Mouse (Mus musculus): Measurements from ENCODE around the gene Slc4a8.
"Not testable (repeated sequence)": the region's sequence is repeated elsewhere in the genome, so short reads cannot be mapped to it uniquely, and the experiment has no call there.

Slc4a8 gene

DNA sequence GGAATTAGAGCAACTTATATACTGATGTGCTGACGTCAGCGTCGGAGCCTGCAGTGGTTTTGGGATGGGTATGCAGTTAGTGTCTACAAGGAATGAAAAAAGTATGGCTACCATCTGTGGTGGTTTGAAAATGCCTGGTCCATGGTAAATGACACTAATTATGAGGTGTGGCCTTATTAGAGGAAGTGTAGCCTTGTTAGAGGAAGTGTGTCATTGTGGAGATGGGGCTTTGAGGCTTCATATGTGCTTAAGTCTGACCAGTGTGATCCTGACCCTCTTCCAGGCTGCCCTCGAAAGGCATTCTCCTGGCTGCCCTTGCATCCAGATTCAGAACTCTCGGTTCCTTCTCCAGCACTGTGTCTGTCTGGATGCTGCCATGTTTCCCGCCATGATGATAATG is 18.3 kb upstream of the Slc4a8 start:
- no peak for DNase-seq (ENCODE audit: low read depth, low spot score)

DNA sequence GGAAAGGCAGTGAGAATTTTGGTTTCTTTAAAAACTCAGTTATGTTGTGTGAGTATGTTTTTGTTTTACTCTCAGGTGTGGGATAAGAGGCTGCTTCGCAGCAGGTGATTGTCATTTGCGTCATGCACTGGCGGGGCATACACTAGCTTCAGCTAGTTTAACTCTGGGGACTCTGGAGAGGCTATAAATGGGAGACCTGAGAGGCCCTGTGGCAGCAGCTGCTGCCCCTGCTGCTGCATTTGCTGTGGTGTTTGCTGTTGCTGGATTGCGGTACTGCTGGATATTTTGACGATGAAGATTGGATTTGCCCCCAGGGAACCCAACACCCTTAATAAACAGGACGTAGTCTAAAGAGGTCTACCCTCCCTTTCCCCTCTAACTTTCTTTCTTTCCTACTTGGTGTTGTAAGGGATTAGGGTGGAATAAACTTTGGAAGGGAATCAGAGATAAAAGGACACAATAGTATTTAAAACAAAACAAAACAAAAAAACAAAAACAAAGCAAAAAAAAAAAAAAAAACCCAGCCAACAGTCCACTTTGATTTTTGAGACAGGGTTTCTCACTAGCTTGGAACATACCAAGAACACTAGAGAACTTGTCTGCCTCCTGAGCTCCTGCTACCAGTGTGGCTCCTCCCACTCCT is 14.9 kb upstream of the Slc4a8 start:
- no peak for DNase-seq (ENCODE audit: low read depth, low spot score)

DNA sequence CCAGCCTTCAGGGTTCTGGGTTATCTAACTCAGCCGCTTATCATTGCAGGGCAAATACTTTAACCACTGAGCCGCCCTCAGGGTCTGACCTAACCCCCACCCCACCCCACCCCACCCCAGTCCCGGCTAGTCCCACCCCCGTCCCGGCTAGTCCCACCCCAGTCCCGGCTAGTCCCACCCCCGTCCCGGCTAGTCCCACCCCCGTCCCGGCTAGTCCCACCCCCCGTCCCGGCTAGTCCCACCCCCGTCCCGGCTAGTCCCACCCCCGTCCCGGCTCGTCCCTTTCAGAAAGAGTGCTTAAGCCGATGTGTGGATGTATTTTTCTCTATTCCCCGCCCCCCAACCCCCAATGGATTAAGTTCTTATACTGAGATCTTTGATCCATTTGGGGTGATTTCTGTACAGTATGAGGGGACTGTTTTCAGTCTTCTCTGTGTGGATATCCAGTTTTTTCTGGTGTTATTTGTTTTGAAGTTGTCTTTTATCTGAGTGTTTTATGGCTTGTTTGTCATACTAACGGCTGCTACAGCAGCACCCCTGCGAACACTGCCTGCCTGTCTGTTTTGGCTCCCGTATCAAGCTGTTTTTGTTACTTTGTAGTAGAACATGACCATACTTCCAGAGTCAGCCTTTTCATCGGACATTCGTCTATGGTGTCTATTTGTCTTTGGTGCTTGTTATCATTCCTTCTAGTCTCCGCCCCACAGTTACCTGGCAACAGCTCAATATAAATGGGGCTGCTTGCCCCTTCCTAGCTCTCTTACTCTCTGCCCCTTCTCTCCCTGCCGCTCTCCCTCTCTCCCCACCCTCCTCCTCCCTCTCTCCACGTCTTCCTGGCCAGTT is 14.2 kb upstream of the Slc4a8 start:
- DNase-seq (ENCODE audit: low read depth, low spot score) = no peak

DNA sequence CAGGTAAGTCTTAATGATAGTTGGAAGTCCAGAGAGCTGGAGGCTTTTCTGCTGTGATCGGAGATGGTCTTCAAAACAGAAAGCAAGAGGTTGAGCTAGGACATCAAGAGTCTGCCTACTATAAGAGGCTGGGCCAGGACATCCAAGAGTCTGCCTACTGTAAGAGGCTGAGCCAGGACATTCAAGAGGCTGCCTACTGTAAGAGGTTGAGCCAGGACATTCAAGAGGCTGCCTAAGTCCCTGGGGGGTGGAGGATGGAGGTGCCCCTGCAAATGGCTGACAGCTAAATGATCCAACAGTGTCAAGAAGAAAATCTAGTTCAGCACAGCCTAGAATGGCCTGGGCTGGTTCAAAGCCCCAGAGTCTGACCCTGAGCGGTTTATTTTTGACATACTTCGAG is 13.0 kb upstream of the Slc4a8 start:
- DNase-seq (ENCODE audit: low read depth, low spot score) = no peak

DNA sequence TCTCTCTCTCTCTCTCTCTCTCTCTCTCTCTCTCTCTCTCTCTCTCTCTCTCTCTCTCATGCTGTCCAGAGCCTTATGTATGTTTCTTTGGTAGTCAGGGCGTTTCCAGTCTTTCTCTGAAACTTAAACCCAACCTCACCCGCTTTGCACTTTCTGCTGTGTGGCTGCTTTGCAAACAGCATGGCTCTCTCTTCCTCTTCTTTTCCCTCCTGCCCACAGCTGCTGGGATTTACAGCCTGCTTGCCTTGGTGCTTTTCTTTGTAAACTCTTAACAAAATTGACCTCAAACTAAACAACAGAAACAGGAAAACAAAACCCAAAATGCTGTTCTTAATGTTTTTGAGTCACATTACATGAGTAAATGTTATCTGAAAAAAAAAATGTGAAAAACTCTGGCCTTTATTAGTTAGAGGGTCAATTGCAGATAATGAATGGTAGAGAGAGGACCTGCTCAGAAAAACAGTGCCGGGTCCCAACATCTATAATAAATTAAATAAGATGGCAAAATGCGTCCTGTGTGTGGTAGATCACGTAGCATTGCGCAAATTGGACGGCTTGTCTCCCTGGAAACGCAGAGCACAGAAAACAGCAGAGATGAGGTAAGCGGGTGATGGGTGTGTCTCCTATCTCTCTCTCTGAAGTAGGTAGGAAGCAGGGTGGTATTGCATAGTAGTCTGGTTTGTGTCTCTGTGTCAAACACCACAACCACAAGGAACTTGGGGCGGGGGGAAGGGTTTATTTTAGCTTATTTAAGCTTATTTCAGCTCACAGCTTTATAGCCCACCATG is 11.6 kb upstream of the Slc4a8 start:
- no peak for DNase-seq (ENCODE audit: low read depth, low spot score)

DNA sequence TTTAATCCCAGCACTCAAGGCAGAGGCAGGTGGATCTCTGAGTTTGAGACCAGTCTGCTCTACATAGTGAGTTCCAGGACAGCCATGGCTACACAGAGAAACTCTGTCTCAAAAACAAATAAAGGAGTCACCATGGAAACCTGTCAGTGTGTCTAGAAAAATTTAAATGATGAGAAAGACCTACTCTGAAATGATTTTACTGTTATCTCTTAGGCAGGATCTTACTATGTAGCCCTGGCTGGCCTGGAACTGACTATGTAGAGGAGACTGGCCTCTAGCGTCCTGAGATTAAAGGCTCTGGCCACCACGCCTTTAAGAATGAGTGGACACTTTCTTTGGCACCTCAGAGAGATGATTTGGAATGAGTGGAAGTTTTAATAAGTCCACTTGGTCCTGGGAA is 9.1 kb upstream of the Slc4a8 start:
- no peak for DNase-seq (ENCODE audit: low read depth, low spot score)

DNA sequence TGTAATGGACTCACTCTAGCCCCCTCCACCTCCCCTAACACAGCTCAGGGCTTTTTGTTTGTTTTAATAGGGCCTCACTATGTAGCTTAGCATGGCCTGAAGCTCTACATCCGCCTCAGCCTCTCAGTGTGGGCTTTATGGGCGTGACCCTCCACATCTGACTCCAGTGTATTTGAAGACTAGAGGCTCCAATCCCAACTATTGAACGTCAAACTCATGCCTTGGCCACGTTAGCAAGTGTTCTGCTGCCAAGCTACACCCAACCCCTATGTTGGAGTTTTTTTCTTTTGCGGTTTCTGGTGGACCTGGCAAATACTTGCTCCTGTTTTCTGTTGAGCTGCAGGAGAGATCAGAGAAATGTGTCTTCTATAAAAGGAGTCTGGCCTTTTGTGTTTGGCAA is 8.5 kb upstream of the Slc4a8 start:
- DNase-seq (ENCODE audit: low read depth, low spot score) = no peak

DNA sequence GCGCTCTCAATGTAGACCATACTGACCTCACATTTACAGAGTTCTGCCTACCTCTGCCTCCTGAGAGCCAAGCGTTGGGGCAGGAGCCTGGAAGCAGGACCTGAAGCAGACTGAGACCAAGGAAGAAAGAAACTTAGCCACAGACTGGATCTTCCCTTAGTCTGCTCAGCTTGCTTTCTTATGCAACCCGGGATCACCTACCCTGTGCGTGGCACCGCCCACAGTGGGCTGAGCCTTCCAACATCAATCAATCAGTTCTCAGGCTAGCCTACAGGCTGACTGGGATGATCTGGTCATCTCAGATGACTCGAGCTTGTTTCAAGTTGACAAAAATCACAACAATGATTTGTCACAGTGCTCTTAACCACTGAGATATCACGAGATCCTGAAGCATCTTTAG is 7.5 kb upstream of the Slc4a8 start:
- DNase-seq (ENCODE audit: low read depth, low spot score) = no peak

DNA sequence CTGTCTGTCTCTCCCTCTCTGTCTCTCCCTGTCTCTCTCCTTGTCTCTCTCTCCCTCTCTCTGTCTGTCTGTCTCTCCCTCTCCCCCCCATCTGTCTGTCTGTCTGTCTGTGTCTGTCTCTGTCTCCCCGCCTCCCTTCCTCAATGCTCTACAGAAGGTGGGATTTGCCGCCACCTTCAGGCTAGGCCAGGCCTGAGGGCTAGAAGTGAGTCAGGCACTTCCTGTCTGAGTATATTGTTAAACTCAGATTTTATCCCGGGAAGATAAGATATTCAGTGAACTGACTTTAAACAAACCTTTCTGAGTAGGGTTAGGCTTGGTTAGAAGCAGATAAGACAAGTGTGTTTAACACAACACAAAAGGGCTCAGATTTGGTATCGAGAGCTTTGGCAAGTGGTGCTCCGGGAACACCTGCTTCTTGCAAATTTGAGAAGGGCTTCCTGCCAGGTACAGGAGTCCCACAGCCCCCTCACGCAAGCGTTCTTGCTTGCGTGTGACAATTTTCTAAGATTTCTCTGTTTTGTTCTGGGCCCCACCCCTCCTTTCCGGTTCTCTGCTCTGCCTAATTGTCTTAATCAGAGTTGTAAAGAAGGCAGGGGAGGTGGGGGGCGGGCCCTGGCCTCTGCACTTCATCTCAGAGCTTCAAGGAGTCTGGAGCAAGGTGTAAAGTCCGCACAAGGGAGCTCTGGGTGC is 6.6 kb upstream of the Slc4a8 start:
- no peak for DNase-seq (ENCODE audit: low read depth, low spot score)

DNA sequence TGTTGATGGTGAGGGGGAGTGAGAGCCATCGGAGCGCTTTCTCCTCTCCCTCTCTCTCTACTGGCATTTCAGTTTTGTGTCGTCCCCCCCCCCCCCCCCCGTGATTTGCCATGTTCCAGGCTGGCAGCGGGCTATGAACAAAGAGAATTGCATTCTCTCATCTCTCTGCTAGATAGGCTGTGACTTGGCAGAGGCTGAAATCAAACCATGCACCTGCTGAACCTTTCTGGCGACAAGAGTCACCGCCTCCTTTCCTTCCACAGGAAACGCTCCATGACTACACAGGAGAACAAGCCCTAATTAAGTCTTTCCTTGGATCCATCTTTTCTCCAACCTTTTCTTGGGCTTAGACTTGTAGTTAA is 6.1 kb upstream of the Slc4a8 start:
- no peak for DNase-seq (ENCODE audit: low read depth, low spot score)

DNA sequence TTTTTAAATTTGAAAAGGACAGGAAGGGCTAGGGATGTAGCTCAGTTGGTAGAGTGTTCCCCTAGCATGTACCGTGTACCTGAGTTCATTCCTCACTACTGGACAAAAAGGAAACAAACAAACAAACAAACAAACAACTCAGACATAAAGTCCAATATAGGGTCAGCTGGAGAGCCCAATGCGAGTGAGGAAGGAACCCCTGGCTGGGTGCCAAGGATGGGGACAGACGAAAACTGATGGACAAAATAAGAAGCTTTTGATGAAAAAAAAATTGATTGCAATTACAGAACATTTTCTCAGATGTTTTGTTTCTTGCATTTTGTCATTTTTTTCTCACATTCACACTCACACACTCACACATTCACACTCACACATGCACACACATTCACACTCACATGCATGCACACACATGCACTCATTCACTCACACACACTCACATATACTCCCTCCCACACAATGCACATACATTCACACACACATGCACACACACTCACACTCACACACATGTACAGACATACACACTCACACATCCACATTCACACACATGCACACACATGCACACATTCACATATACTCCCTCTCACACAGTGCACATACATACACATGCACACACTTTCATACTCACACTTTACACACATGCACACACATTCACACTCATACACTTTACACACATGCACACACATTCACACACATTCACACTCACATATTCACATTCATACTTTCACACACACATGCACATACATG is 5.5 kb upstream of the Slc4a8 start:
- DNase-seq (ENCODE audit: low read depth, low spot score) = no peak

DNA sequence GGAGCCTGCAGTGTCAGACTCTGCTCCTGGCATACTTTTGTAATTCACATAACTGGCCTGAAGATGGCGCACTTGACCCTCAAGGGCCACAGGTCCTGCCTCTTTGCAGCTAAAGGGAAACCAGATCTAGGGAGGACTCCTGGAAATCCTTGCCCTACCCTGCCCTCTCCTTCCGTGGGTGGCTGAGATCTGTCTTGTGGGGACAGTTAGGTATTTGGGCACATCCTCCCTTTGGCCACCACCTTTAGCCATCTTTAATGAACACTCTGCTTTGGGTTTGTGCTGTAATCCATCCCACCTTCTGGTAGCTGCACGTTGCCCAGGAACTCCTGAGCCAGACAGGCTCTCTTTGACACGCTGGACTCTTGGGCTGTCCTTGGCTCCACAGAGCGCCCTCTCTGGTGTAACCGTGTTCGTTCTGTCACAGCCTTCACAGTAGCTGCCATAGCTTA is 4.0 kb upstream of the Slc4a8 start:
- DNase-seq (ENCODE audit: low read depth, low spot score) = no peak

DNA sequence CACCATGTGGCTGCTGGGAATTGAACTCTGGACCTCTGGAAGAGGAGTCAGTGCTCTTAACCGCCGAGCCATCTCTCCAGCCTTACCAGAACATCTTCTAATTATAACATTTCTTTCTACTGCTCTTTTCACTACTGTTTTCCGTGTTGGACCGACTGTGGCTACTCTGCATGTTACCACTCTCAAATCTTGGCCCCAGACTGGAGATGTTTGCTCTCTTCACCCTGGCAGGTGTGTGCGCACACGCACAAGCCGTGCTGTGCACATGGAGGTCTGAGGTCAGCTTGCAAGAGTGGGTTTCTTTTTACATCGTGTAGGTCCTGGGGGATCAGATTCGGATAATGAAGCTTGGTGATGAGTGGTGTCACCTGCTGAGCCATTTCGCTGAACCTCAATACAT is 2.3 kb upstream of the Slc4a8 start:
- no peak for DNase-seq (ENCODE audit: low read depth, low spot score)

DNA sequence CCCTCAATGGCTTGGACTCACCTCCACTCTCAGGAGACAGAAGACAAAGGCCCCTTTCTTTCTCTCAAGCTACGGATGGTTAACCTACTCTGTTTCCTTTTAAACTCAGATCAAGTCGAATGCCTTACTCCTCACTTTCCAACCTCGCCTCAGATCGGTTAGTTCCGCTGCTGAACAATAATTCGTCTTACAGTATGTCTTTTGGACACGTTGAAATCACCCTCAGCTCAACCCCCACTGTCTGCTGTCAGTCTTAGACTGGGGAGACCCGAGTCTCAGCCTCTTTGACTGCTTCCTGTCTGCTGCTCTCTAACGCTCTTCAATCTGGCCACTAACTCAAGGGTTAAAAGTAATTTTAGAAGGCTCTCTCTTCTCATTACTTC is 520 bp upstream of the Slc4a8 start:
- DNase-seq (ENCODE audit: low read depth, low spot score) = no peak

DNA sequence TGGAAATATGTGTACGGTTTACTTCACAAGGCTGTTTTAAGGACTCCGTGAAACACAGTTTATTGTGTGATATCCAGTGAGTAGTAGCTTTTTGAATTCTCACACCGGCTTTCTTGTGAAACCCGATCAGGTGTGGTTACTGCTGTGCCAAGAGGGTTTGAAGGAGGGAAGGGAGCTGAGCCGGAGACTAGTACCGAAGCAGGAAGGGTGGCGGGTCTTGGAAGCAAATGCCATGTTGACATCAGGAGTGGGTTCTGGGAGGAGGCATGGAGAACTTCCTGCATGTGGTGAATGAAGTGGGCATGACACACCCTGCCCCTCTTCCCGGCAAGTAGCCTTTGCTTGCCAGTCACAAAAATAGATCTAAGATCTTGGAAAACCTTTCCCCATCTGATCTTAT is 1.1 kb downstream of the Slc4a8 start:
- no peak for DNase-seq (ENCODE audit: low read depth, low spot score)

DNA sequence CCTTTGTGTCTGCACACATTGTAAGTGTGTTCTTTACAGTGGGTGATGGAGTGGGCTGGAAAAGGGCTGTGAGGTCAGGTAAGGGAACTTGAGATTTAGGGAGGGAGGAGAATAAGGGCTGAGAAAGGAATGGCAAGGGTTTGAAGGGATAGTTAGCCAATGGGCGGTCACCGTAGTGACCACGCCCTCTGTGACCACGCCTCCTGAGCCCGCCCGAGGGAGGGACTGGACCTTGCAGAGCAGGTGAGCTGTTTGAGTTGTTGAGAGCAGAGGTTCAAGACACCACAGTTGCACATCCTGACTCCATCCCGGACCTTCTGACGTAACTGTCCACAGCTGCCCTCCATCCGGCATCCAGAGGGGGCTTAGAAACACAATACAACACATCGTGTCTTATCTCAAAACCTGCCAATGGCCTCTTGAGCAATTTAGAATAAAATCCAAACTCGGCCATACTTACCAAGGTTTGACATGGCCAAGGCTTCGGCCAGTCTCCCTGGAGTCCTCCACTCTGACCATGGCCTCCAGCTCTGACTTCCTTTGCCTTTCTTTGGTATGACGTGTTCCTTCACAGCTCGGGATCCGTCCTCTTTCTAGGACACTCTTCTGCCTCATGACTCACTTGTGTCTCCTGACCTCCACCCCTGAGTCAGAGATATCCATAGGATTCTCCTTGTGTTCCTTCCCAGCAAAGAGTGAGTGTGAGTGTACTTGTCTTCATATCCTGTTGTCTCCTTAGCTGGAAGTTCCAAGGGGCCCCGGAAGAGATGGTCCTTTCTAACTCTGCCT is 2.8 kb downstream of the Slc4a8 start:
- DNase-seq (ENCODE audit: low read depth, low spot score) = no peak

DNA sequence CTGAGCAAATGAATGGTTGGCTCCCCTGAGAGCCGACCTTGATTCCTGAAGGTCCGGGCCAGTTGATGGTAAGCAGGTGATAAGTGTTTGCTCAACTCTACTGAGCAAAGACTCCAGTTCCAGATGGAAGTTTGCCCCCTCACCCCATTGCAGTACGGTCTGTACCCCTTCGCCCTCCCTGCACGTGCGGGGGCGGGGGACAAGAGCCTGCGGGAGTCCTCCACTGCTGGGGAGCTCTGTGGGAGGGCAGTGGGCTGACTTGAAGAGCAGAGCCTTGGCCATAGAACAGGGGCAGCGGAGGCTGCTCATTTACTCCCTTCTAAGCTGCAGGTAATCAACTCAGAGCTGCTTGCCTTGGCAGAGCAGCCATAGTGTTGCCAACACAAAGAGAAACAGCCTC is 5.3 kb downstream of the Slc4a8 start:
- no peak for DNase-seq (ENCODE audit: low read depth, low spot score)

DNA sequence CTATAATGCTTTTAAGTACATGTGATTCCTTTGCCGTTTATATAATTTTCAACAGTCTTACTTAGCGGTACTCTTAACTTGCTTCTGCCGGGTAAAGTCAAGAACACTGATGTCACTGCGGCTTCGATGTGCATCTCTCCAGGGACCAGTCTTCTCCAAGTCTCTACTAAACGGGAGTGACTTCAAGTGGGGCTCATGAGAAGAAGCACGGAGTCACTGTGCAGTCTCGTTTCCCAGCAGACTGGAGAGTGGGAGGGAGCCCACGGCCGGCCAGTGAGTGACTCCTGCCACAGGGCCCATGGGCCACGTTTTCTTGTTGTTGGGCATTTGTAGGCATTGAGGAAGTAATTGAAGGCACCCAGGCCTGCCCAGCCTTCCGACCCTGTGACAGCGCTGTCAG is 6.3 kb downstream of the Slc4a8 start:
- DNase-seq (ENCODE audit: low read depth, low spot score) = no peak

DNA sequence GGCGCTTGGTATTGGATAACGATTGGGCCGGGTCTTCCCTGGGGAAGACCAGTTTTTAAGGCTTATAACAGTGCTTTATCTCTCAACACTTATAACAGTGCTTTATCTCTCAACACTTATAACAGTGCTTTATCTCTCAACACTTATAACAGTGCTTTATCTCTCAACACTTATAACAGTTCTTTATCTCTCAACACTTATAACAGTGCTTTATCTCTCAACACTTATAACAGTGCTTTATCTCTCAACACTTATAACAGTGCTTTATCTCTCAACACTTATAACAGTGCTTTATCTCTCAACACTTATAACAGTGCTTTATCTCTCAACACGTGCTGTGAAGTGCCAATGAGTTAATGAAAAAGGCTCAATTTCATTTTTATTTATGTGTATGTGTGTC is 7.5 kb downstream of the Slc4a8 start:
- DNase-seq (ENCODE audit: low read depth, low spot score) = not testable (repeated sequence)

DNA sequence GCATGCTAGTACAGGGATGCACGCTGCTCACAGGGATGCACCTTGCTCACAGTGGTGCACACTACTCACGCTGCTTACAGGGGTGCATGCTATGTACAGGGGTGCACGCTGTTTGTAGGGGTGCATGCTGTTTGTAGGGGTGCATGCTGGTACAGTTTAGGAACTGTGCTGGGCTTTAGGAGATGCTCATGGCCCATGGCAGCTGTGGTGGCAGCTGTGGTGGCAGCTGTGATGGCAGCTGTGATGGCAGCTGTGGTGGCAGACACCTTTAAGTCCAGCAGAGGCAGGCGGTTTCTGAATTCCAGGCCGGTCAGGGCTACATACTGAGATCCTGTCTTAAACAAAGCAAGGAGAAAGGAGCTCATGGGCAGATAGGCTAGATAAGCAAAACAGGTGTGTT is 8.8 kb downstream of the Slc4a8 start:
- DNase-seq (ENCODE audit: low read depth, low spot score) = no peak

DNA sequence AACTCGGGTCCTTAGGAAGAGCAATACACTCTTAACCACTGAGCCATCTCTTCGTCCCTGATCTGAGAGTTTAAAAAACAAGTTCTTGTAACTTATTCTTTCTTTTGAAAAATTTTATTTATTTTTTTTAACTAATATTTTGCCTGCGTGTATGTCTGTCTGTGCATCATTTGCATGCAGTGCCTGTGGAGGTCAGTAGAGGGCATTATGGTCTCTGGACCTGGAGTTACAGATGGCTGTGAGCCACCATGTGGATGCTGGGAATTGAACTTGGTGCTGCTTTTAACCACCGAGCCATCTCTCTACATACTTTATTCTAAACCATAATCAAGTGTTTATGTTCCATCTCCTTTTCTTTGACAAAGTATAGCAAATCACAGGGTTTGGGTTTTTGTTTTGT is 11.1 kb downstream of the Slc4a8 start:
- DNase-seq (ENCODE audit: low read depth, low spot score) = no peak
